Mouse (Mus musculus) hematopoietic stem cell, adult 5-6 weeks (primary cell): ENCODE results near the gene Fam193a. TPM values are rescaled to one million over a fixed set of nuclear protein-coding genes. Genes with fewer than 3 reads are reported as not detected.

ENCODE experiments used
- ATAC-seq, 2 experiments: fragments of 125-278 bp in 1 of 2; replicated peaks in 1 of 2; 2 replicates each; pipeline ENCODE4 v1.8.0; 2016 to 2017; ENCODE audit warnings: inconsistent platforms in 2 of 2, mild to moderate bottlenecking in 2 of 2, moderate number of reproducible peaks in 2 of 2, low read depth in 1 of 2, moderate TSS enrichment in 1 of 2; ENCODE audit not compliant: low FRiP score in 2 of 2, poor library complexity in 2 of 2, severe bottlenecking in 2 of 2, insufficient read depth in 1 of 2, low TSS enrichment in 1 of 2
- total RNA-seq: library from RNA; stranded (forward); fragments of 172-1452, 232-1000 nt; gene quantifications from 2 replicates; pipeline ENCODE4 v1.2.3, GENCODE M21; 2017

Gene Fam193a
- total RNA-seq, 1 experiment from 2014 or later = 41.8 TPM

GRCm38 (mm10) chr5:34370840-34371239, 1.1 kb downstream of the Fam193a start:
- ATAC-seq = no peak

GRCm38 (mm10) chr5:34372141-34372540, 2.4 kb downstream of the Fam193a start:
- no peak for ATAC-seq

GRCm38 (mm10) chr5:34372541-34372940, 2.8 kb downstream of the Fam193a start:
- no peak for ATAC-seq

GRCm38 (mm10) chr5:34378787-34379186, 9.1 kb downstream of the Fam193a start:
- no peak for ATAC-seq

GRCm38 (mm10) chr5:34381700-34382099, 12.0 kb downstream of the Fam193a start:
- no peak for ATAC-seq

GRCm38 (mm10) chr5:34385616-34386015, 15.9 kb downstream of the Fam193a start:
- ATAC-seq = no peak

GRCm38 (mm10) chr5:34386744-34387143, 17.0 kb downstream of the Fam193a start:
- ATAC-seq = no peak

GRCm38 (mm10) chr5:34393251-34393650, 23.5 kb downstream of the Fam193a start:
- ATAC-seq = no peak

- ATAC-seq = no peak
Observed at GRCm38 (mm10) chr5:34395347-34395746, 25.6 kb downstream of the Fam193a start.

- no peak for ATAC-seq
Observed at GRCm38 (mm10) chr5:34395850-34396540, 26.3 kb downstream of the Fam193a start.

- no peak for ATAC-seq
Observed at GRCm38 (mm10) chr5:34397866-34398265, 28.1 kb downstream of the Fam193a start.

GRCm38 (mm10) chr5:34398326-34398725, 28.6 kb downstream of the Fam193a start:
- no peak for ATAC-seq

- ATAC-seq = no peak
Observed at GRCm38 (mm10) chr5:34407366-34407918, 37.7 kb downstream of the Fam193a start.

- no peak for ATAC-seq
Observed at GRCm38 (mm10) chr5:34409002-34409401, 39.3 kb downstream of the Fam193a start.

GRCm38 (mm10) chr5:34410819-34411218, 41.1 kb downstream of the Fam193a start:
- ATAC-seq = no peak

GRCm38 (mm10) chr5:34413921-34414320, 44.2 kb downstream of the Fam193a start:
- ATAC-seq = no peak

GRCm38 (mm10) chr5:34417251-34418008, 47.7 kb downstream of the Fam193a start:
- ATAC-seq = no peak

- ATAC-seq = no peak
Observed at GRCm38 (mm10) chr5:34419188-34419587, 49.5 kb downstream of the Fam193a start.
